Mouse (Mus musculus) MEL (cell line): ENCODE measurements around the gene Secisbp2. TPM values are rescaled to one million over a fixed set of nuclear protein-coding genes. Genes with fewer than 3 reads are reported as not detected.

Experiments
- DNase-seq: peaks from one replicate; pipeline ENCODE4 v3.0.0; 2011; ENCODE audit warnings: low read depth, low spot score
- H3K27ac ChIP-seq: 2 replicates; pipeline ENCODE4 v1.5.1; 2012; ENCODE audit warnings: low read depth, mild to moderate bottlenecking, control low read depth, low read length, moderate library complexity; ENCODE audit not compliant: control insufficient read depth
- H3K27me3 ChIP-seq, 2 experiments: fragments of 150-350 bp in 1 of 2; sonication (generic) in 1 of 2; 2 replicates each; pipeline ENCODE4 v1.6.1; 2012; ENCODE audit warnings: low read length in 2 of 2, mild to moderate bottlenecking in 2 of 2, improper control_type of control experiment in 1 of 2, moderate library complexity in 1 of 2; ENCODE audit not compliant: insufficient read depth in 2 of 2, control insufficient read depth in 1 of 2
- H3K36me3 ChIP-seq, 2 experiments: 2 replicates each; pipeline ENCODE4 v1.6.1; 2012 to 2014; ENCODE audit warnings: low read length in 2 of 2, improper control_type of control experiment in 1 of 2, inconsistent platforms in 1 of 2, mild to moderate bottlenecking in 1 of 2; ENCODE audit not compliant: insufficient read depth in 2 of 2, control insufficient read depth in 1 of 2
- H3K4me1 ChIP-seq, 2 experiments: fragments of 150-350 bp in 1 of 2; sonication (generic) in 1 of 2; 2 replicates each; pipeline ENCODE4 v1.6.1; 2012; ENCODE audit warnings: low read length in 2 of 2, improper control_type of control experiment in 1 of 2, mild to moderate bottlenecking in 1 of 2; ENCODE audit not compliant: insufficient read depth in 2 of 2, control insufficient read depth in 1 of 2
- H3K4me3 ChIP-seq, 2 experiments: fragments of 150-350 bp in 1 of 2; sonication (generic) in 1 of 2; 2 replicates each; pipeline ENCODE4 v1.5.1; 2012; ENCODE audit warnings: low read depth in 2 of 2, low read length in 2 of 2, mild to moderate bottlenecking in 2 of 2, moderate library complexity in 2 of 2, control low read depth in 1 of 2, improper control_type of control experiment in 1 of 2; ENCODE audit not compliant: control insufficient read depth in 1 of 2, insufficient read depth in 1 of 2
- H3K79me2 ChIP-seq: 2 replicates; pipeline ENCODE4 v1.6.1; 2012; ENCODE audit warnings: mild to moderate bottlenecking, low read length, moderate library complexity; ENCODE audit not compliant: control insufficient read depth, poor library complexity, insufficient read depth
- H3K9ac ChIP-seq: 2 replicates; pipeline ENCODE4 v1.6.1; 2012; ENCODE audit warnings: low read depth, mild to moderate bottlenecking, control low read depth, low read length, moderate library complexity; ENCODE audit not compliant: control insufficient read depth, poor library complexity, severe bottlenecking
- H3K9me3 ChIP-seq: fragments of 150-350 bp; sonication (generic); replicated peaks from 2 replicates; pipeline ENCODE4 v1.6.1; 2012; ENCODE audit warnings: mild to moderate bottlenecking, low read length, improper control_type of control experiment, moderate library complexity; ENCODE audit not compliant: insufficient read depth
- BHLHE40 ChIP-seq: IDR thresholded peaks from 2 replicates; pipeline ENCODE4 v1.6.1; 2012; ENCODE audit warnings: low read depth, mild to moderate bottlenecking, inconsistent platforms, low read length, improper control_type of control experiment, borderline replicate concordance
- CHD2 ChIP-seq: IDR thresholded peaks from 2 replicates; pipeline ENCODE4 v1.6.1; 2011; ENCODE audit warnings: low read length, improper control_type of control experiment
- ELF1 ChIP-seq: IDR thresholded peaks from 2 replicates; pipeline ENCODE4 v1.6.1; 2014; ENCODE audit warnings: low read depth, mild to moderate bottlenecking, inconsistent platforms, low read length, improper control_type of control experiment, moderate library complexity
- EP300 ChIP-seq, 2 experiments: IDR thresholded peaks; 2 replicates each; pipeline ENCODE4 v1.6.1; 2011; ENCODE audit warnings: improper control_type of control experiment in 2 of 2, low read length in 2 of 2, low read depth in 1 of 2, mild to moderate bottlenecking in 1 of 2
- KAT2A ChIP-seq: conservative IDR thresholded peaks from 2 replicates; pipeline ENCODE4 v1.6.1; 2012; ENCODE audit warnings: low read depth, low read length, improper control_type of control experiment, inconsistent platforms
- MAFK ChIP-seq: IDR thresholded peaks from 2 replicates; pipeline ENCODE4 v1.6.1; 2011; ENCODE audit warnings: low read depth, mild to moderate bottlenecking, low read length, improper control_type of control experiment, borderline replicate concordance
- MAX ChIP-seq: IDR thresholded peaks from 2 replicates; pipeline ENCODE4 v1.6.1; 2011; ENCODE audit warnings: low read length, improper control_type of control experiment
- MEF2A ChIP-seq: IDR thresholded peaks from 2 replicates; pipeline ENCODE4 v1.6.1; 2014; ENCODE audit warnings: low read depth, mild to moderate bottlenecking, inconsistent platforms, low read length, improper control_type of control experiment; ENCODE audit not compliant: poor library complexity, insufficient replicate concordance, severe bottlenecking; ENCODE audit errors: extremely low read depth
- MYC ChIP-seq: IDR thresholded peaks from 2 replicates; pipeline ENCODE4 v1.6.1; 2011; ENCODE audit warnings: low read depth, mild to moderate bottlenecking, low read length, improper control_type of control experiment, moderate library complexity
- NELFE ChIP-seq: IDR thresholded peaks from 2 replicates; pipeline ENCODE4 v1.6.1; 2011; ENCODE audit warnings: low read depth, low read length, improper control_type of control experiment
- POLR2AphosphoS2 ChIP-seq: IDR thresholded peaks from 2 replicates; pipeline ENCODE4 v1.6.1; 2011; ENCODE audit warnings: low read length, improper control_type of control experiment
- RCOR1 ChIP-seq: IDR thresholded peaks from 2 replicates; pipeline ENCODE4 v1.6.1; 2012; ENCODE audit warnings: low read depth, mild to moderate bottlenecking, inconsistent platforms, low read length, improper control_type of control experiment
- SIN3A ChIP-seq: IDR thresholded peaks from 2 replicates; pipeline ENCODE4 v1.6.1; 2012; ENCODE audit warnings: low read length, improper control_type of control experiment, inconsistent platforms
- SMC3 ChIP-seq: IDR thresholded peaks from 2 replicates; pipeline ENCODE4 v1.6.1; 2011; ENCODE audit warnings: low read depth, low read length, improper control_type of control experiment
- UBTF ChIP-seq: IDR thresholded peaks from 2 replicates; pipeline ENCODE4 v1.6.1; 2012; ENCODE audit warnings: low read depth, mild to moderate bottlenecking, inconsistent platforms, low read length, improper control_type of control experiment, moderate library complexity, borderline replicate concordance; ENCODE audit not compliant: insufficient read depth
- USF1 ChIP-seq: IDR thresholded peaks from 2 replicates; pipeline ENCODE4 v1.6.1; 2014; ENCODE audit warnings: low read depth, mild to moderate bottlenecking, inconsistent platforms, low read length, improper control_type of control experiment, moderate library complexity
- ZC3H11A ChIP-seq: IDR thresholded peaks from 2 replicates; pipeline ENCODE4 v1.6.1; 2012; ENCODE audit warnings: low read depth, mild to moderate bottlenecking, inconsistent platforms, low read length, improper control_type of control experiment
- ZKSCAN1 ChIP-seq: IDR thresholded peaks from 2 replicates; pipeline ENCODE4 v1.6.1; 2012; ENCODE audit warnings: low read depth, mild to moderate bottlenecking, inconsistent platforms, low read length, improper control_type of control experiment, moderate library complexity
- ZMIZ1 ChIP-seq: IDR thresholded peaks from 2 replicates; pipeline ENCODE4 v1.6.1; 2012; ENCODE audit warnings: low read depth, mild to moderate bottlenecking, inconsistent platforms, low read length, improper control_type of control experiment, moderate library complexity
- polyA plus RNA-seq, 2 experiments: library from polyadenylated mRNA; stranded (reverse) in 1 of 2; unstranded in 1 of 2; fragments of >175 nt in 1 of 2; fragments of >200 nt in 1 of 2; gene quantifications; 2 replicates each; pipeline versions ENCODE4 v1.2.1 to v1.2.4; 2012; ENCODE audit warnings: low replicate concordance in 2 of 2, low read depth in 1 of 2; ENCODE audit not compliant: insufficient read length in 2 of 2, insufficient read depth in 1 of 2, missing spikeins in 1 of 2
- total RNA-seq: library from RNA; depleted of rRNA; stranded (reverse); fragments of 300-350 nt; gene quantifications from 2 replicates; pipeline ENCODE4 v1.2.3, GENCODE M21; 2012

Secisbp2 gene
- total and polyA plus RNA-seq, 3 experiments: 26.0 to 76.4 (median 28.5) TPM

DNA sequence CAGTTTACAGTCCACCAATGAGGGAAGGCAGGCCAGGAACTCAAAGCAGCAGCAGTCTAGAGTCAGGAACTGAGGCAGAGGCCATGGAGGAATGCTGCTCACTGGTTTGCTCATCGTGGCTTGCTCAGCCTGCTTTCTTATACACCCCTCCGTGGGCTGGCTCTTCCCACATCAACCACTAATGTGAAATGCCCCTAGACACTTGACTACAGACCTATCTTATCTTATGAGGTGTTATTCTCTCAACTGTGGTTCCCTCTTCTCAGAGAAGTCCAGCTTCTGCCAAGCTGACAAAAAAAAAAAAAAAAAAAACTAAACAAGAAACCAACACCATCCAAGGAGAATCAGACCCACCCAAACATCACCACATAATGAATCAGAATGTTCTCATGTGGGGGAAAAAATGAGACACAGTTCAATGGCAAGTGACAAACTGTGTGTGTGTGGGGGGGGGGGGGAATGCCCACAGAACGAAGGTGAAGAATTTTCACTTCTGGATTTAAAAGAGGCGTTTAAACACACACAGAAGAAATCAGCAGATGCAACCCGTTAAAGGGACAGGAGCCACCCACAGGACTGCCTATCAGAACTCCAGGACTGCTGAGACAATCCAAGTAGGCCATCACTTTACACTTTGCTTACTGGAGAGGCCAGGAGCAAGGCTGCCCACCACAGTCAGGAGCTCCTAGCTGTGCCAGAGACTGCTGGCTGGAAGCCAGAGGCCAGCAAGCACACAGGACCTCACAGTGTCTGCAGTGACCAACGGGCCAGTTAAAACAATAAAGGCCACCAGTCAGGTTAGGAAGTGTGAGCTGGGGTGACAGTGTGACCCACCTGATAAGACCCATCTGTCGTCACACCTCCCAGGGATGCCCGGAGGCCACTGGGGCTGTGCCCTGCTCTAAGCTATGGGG lies 65.1 kb downstream of the Secisbp2 start (continued):
- no peak for TF ChIP-seq MAFK
- TF ChIP-seq EP300 (IDR thresholded peaks at IDR 0.05; ENCODE audit: low read depth in 1 of 2, low read length in 2 of 2): peak; percentile 5 to 12; a peak in 1 of 4 replicates
- no peak for TF ChIP-seq CHD2

GRCm38 (mm10) chr13:51719256-51719655 lies 67.8 kb downstream of the Secisbp2 start:
- no peak overlapping the region for H3K4me3 ChIP-seq
- no peaks in the 10 kb centered on the region for H3K27me3 ChIP-seq
- no peaks in the 10 kb centered on the region for H3K79me2 ChIP-seq
- TF ChIP-seq ELF1 (no peak), POLR2AphosphoS2 (no peak), MAX (no peak)
- DNase-seq: no peak
- H3K4me1 ChIP-seq: peaks cover 0 to 9% of the 10 kb centered on the region in 2 experiments; a peak in 1 of 4 replicates
- no peaks in the 10 kb centered on the region for H3K9me3 ChIP-seq
- peaks cover 2 to 3% of the 10 kb centered on the region in 2 experiments for H3K36me3 ChIP-seq
- H3K27ac ChIP-seq: no peak overlapping the region
- H3K9ac ChIP-seq: no peak overlapping the region

GRCm38 (mm10) chr13:51720556-51720955 lies 69.1 kb downstream of the Secisbp2 start:
- Histone ChIP-seq H3K36me3 (peaks cover 2 to 3% of the 10 kb centered on the region in 2 experiments), H3K79me2 (no peaks in the 10 kb centered on the region), H3K4me1 (peaks cover 0 to 9% of the 10 kb centered on the region in 2 experiments; a peak in 1 of 4 replicates), H3K9me3 (no peaks in the 10 kb centered on the region), H3K9ac (no peak overlapping the region), H3K27me3 (no peaks in the 10 kb centered on the region), H3K4me3 (no peak overlapping the region), H3K27ac (no peak overlapping the region)
- DNase-seq: no peak
- TF ChIP-seq SMC3 (no peak), MEF2A (no peak), BHLHE40 (no peak), ELF1 (no peak), MYC (no peak), ZKSCAN1 (no peak), NELFE (no peak), KAT2A (no peak), USF1 (no peak), SIN3A (no peak), ZC3H11A (no peak), RCOR1 (no peak), ZMIZ1 (no peak), UBTF (no peak)
